Mouse (Mus musculus): ENCODE results near the gene Ptprm. TPM values are rescaled to one million over a fixed set of nuclear protein-coding genes. Genes with fewer than 3 reads are reported as not detected.

Ptprm gene
- polyA plus RNA-seq, 2 experiments, result 0.66 to 0.79 TPM

- no peak overlapping the region for H3K4me3 ChIP-seq (ENCODE audit: insufficient read depth in 1 of 2, low read depth in 2 of 2, low read length in 2 of 2)
Measured at GRCm38 (mm10) chr17:67265520-67265919, 88.7 kb downstream of the Ptprm start.

GRCm38 (mm10) chr17:67264716-67265115, 89.5 kb downstream of the Ptprm start:
- H3K9ac ChIP-seq (replicated peaks), result no peak overlapping the region
- no peak for ATAC-seq (ENCODE audit: insufficient read depth)
- H3K4me2 ChIP-seq (ENCODE audit: low read depth), result no peak overlapping the region
- 64% methylated on average over 6 of the region's 6 CpGs for WGBS (ENCODE audit: insufficient replicate concordance)
- DNase-seq (ENCODE audit: low read depth in 3 of 3, low spot score in 3 of 3), result no peak
- H3K4me1 ChIP-seq (replicated peaks; ENCODE audit: control insufficient read depth in 2 of 2, insufficient read depth in 2 of 2, low read length in 1 of 2), result no peaks in the 10 kb centered on the region
- TF ChIP-seq CTCF (IDR thresholded peaks at IDR 0.05; ENCODE audit: low read depth) (no peak), EP300 (IDR thresholded peaks at IDR 0.05; ENCODE audit: low read depth) (no peak)
- H3K27ac ChIP-seq, result no peak overlapping the region
- no peak overlapping the region for H3K4me3 ChIP-seq (ENCODE audit: insufficient read depth in 1 of 2, low read depth in 2 of 2, low read length in 2 of 2)
- no peaks in the 10 kb centered on the region for H3K27me3 ChIP-seq (ENCODE audit: control insufficient read depth, insufficient read depth, low read length)
- H3K36me3 ChIP-seq (replicated peaks; ENCODE audit: control insufficient read depth, insufficient read depth, low read depth), result no peaks in the 10 kb centered on the region
- H3K9me3 ChIP-seq (ENCODE audit: control insufficient read depth, low read length), result no peaks in the 10 kb centered on the region

More at GRCm38 (mm10) chr17:67265520-67265919, 88.7 kb downstream of the Ptprm start:
- Histone ChIP-seq H3K27ac (no peak overlapping the region), H3K9ac (replicated peaks) (no peak overlapping the region), H3K4me1 (replicated peaks; ENCODE audit: control insufficient read depth in 2 of 2, insufficient read depth in 2 of 2, low read length in 1 of 2) (no peaks in the 10 kb centered on the region), H3K4me2 (ENCODE audit: low read depth) (no peak overlapping the region), H3K9me3 (ENCODE audit: control insufficient read depth, low read length) (no peaks in the 10 kb centered on the region), H3K36me3 (replicated peaks; ENCODE audit: control insufficient read depth, insufficient read depth, low read depth) (no peaks in the 10 kb centered on the region), H3K27me3 (ENCODE audit: control insufficient read depth, insufficient read depth, low read length) (no peaks in the 10 kb centered on the region)
- DNase-seq (ENCODE audit: low read depth in 3 of 3, low spot score in 3 of 3), result no peak
- 68% methylated on average over 4 of the region's 4 CpGs for WGBS (ENCODE audit: insufficient replicate concordance)
- TF ChIP-seq EP300 (IDR thresholded peaks at IDR 0.05; ENCODE audit: low read depth) (no peak), CTCF (IDR thresholded peaks at IDR 0.05; ENCODE audit: low read depth) (no peak)
- ATAC-seq (ENCODE audit: insufficient read depth), result no peak

- ATAC-seq (ENCODE audit: insufficient read depth) (no peak), DNase-seq (ENCODE audit: low read depth in 3 of 3, low spot score in 3 of 3) (no peak)
- Histone ChIP-seq H3K27ac (no peak overlapping the region), H3K4me2 (ENCODE audit: low read depth) (no peak overlapping the region), H3K4me3 (ENCODE audit: insufficient read depth in 1 of 2, low read depth in 2 of 2, low read length in 2 of 2) (no peak overlapping the region), H3K9ac (replicated peaks) (no peak overlapping the region), H3K36me3 (replicated peaks; ENCODE audit: control insufficient read depth, insufficient read depth, low read depth) (no peaks in the 10 kb centered on the region), H3K27me3 (ENCODE audit: control insufficient read depth, insufficient read depth, low read length) (no peaks in the 10 kb centered on the region), H3K9me3 (ENCODE audit: control insufficient read depth, low read length) (no peaks in the 10 kb centered on the region), H3K4me1 (replicated peaks; ENCODE audit: control insufficient read depth in 2 of 2, insufficient read depth in 2 of 2, low read length in 1 of 2) (no peaks in the 10 kb centered on the region)
- TF ChIP-seq CTCF (IDR thresholded peaks at IDR 0.05; ENCODE audit: low read depth) (no peak), EP300 (IDR thresholded peaks at IDR 0.05; ENCODE audit: low read depth) (no peak)
- WGBS (ENCODE audit: insufficient replicate concordance), result 28% methylated on average over 1 of the region's 1 CpGs
Measured at GRCm38 (mm10) chr17:67263024-67263423, 91.2 kb downstream of the Ptprm start.

GRCm38 (mm10) chr17:67260016-67260415, 94.2 kb downstream of the Ptprm start:
- 65% methylated on average over 4 of the region's 4 CpGs for WGBS (ENCODE audit: insufficient replicate concordance)
- H3K36me3 ChIP-seq (replicated peaks; ENCODE audit: control insufficient read depth, insufficient read depth, low read depth), result no peaks in the 10 kb centered on the region
- no peak overlapping the region for H3K9ac ChIP-seq (replicated peaks)
- no peaks in the 10 kb centered on the region for H3K9me3 ChIP-seq (ENCODE audit: control insufficient read depth, low read length)
- no peak overlapping the region for H3K4me2 ChIP-seq (ENCODE audit: low read depth)
- no peak for DNase-seq (ENCODE audit: low read depth in 3 of 3, low spot score in 3 of 3)
- no peak for ATAC-seq (ENCODE audit: insufficient read depth)
- H3K27ac ChIP-seq, result no peak overlapping the region
- no peaks in the 10 kb centered on the region for H3K4me1 ChIP-seq (replicated peaks; ENCODE audit: control insufficient read depth in 2 of 2, insufficient read depth in 2 of 2, low read length in 1 of 2)
- no peaks in the 10 kb centered on the region for H3K27me3 ChIP-seq (ENCODE audit: control insufficient read depth, insufficient read depth, low read length)
- no peak for TF ChIP-seq CTCF (IDR thresholded peaks at IDR 0.05; ENCODE audit: low read depth)
- no peak for TF ChIP-seq EP300 (IDR thresholded peaks at IDR 0.05; ENCODE audit: low read depth)
- no peak overlapping the region for H3K4me3 ChIP-seq (ENCODE audit: insufficient read depth in 1 of 2, low read depth in 2 of 2, low read length in 2 of 2)

GRCm38 (mm10) chr17:67257780-67258179, 96.5 kb downstream of the Ptprm start:
- WGBS (ENCODE audit: insufficient replicate concordance), result 60% methylated on average over 5 of the region's 5 CpGs
- TF ChIP-seq CTCF (IDR thresholded peaks at IDR 0.05; ENCODE audit: low read depth) (no peak), EP300 (IDR thresholded peaks at IDR 0.05; ENCODE audit: low read depth) (no peak)
- Histone ChIP-seq H3K36me3 (replicated peaks; ENCODE audit: control insufficient read depth, insufficient read depth, low read depth) (no peaks in the 10 kb centered on the region), H3K27me3 (ENCODE audit: control insufficient read depth, insufficient read depth, low read length) (no peaks in the 10 kb centered on the region), H3K4me3 (ENCODE audit: insufficient read depth in 1 of 2, low read depth in 2 of 2, low read length in 2 of 2) (no peak overlapping the region), H3K9ac (replicated peaks) (no peak overlapping the region), H3K27ac (no peak overlapping the region), H3K4me1 (replicated peaks; ENCODE audit: control insufficient read depth in 2 of 2, insufficient read depth in 2 of 2, low read length in 1 of 2) (no peaks in the 10 kb centered on the region), H3K4me2 (ENCODE audit: low read depth) (no peak overlapping the region), H3K9me3 (ENCODE audit: control insufficient read depth, low read length) (no peaks in the 10 kb centered on the region)
- DNase-seq (ENCODE audit: low read depth in 3 of 3, low spot score in 3 of 3) (no peak), ATAC-seq (ENCODE audit: insufficient read depth) (no peak)

All from liver, embryonic 14.5 days (tissue).